Mouse (Mus musculus) lung, adult 2 months (tissue): ENCODE results near the gene Gpnmb.

Experiments used
- CTCF ChIP-seq: fragments of 200-500 bp; IDR thresholded peaks from 2 replicates; pipeline ENCODE4 v1.5.1; 2011; ENCODE audit warnings: mild to moderate bottlenecking, low read length, control low read depth; ENCODE audit not compliant: insufficient read depth
- POLR2A ChIP-seq: fragments of 200-500 bp; IDR thresholded peaks from 2 replicates; pipeline ENCODE4 v1.6.1; 2011; ENCODE audit warnings: low read depth, mild to moderate bottlenecking, control low read depth, low read length, borderline replicate concordance; ENCODE audit errors: extremely low read depth

DNA sequence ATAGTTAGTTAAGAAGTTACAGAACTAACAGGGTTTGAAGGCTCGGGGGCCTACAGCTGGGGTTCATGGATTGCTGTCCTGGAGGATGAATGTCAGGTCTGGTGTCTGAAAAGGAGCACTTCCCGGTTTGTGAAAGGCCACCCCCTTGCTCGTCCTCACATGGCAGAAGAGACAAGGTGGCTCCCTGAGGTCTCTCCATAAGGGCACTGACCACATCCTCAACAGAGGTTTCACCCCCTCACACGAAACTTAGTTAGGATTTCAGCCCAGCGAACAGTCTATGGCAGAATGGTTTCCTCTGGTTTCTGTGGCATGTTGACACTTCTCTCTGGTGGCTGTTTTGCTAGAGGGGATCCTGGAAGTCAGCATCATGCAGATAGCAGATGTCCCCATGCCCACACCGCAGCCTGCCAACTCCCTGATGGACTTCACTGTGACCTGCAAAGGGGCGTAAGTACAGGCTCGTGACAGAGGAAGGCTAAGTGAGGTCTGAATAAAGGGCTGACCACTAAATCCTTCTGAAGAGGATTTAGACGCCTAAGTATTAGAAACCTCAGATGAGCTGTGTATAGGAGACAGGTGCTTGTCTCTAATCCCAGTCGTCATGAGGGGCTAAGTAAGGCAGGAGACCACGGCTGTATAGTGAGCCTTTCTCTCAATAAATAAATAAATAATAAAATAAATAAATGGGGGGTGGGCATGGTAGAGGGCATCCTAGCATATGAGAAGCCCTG, 14.5 kb downstream of the Gpnmb start:
- TF ChIP-seq POLR2A (no peak), CTCF (no peak)
